Mouse (Mus musculus) lung, adult 2 months (tissue): ENCODE measurements around the gene 4930523C07Rik. TPM values are rescaled to one million over a fixed set of nuclear protein-coding genes. Genes with fewer than 3 reads are reported as not detected.

Experiments used
- DNase-seq: peaks from one replicate; pipeline ENCODE4 v3.0.0; 2022
- H3K4me1 ChIP-seq: fragments of 200-500 bp; 2 replicates; pipeline ENCODE4 v1.6.1; 2011; ENCODE audit warnings: low read length; ENCODE audit not compliant: control insufficient read depth, insufficient read depth
- H3K4me3 ChIP-seq: fragments of 200-500 bp; replicated peaks from 2 replicates; pipeline ENCODE3; 2011; ENCODE audit warnings: low read depth, mild to moderate bottlenecking, control low read depth, low read length; ENCODE audit errors: extremely low read depth
- CTCF ChIP-seq: fragments of 200-500 bp; IDR thresholded peaks from 2 replicates; pipeline ENCODE4 v1.5.1; 2011; ENCODE audit warnings: mild to moderate bottlenecking, low read length, control low read depth; ENCODE audit not compliant: insufficient read depth
- POLR2A ChIP-seq: fragments of 200-500 bp; IDR thresholded peaks from 2 replicates; pipeline ENCODE4 v1.6.1; 2011; ENCODE audit warnings: low read depth, mild to moderate bottlenecking, control low read depth, low read length, borderline replicate concordance; ENCODE audit errors: extremely low read depth
- WGBS: fragments of 180-500 bp; shearing (Covaris S2); methylation state at CpG from one replicate; pipeline ENCODE4 v1.1.7; 2018; 5-methylcytosine and 5-hydroxymethylcytosine counted together
- polyA plus RNA-seq: library from polyadenylated mRNA; depleted of rRNA; stranded (reverse); fragments of >200 nt; gene quantifications from 2 replicates; pipeline ENCODE4 v1.2.3, GENCODE M21; 2012

The 4930523C07Rik gene
- polyA plus RNA-seq, 1 experiment: 29.3 TPM

DNA sequence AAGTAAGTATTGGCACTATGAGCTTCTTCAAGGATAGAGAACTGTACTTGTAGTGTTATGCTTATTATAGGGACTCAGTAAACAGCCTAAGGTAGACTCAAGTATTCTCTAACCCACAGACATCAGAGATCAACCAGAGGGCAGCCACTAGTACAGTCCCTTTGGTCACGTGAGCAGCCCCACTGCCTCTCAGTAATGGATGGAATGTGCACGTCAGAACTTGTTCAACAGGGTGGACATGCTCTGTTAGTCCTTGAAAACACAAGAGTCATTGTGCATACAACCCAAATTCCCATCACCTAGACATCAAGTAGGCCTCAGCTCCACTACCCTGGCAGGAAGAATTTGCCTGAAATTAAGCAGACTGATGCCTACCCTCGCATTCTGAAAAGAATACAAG lies 13.5 kb downstream of the 4930523C07Rik start:
- TF ChIP-seq CTCF (no peak), POLR2A (no peak)
- peak; percentile 62 for DNase-seq
- Histone ChIP-seq H3K4me1 (peaks cover 32% of the 10 kb centered on the region), H3K4me3 (no peak overlapping the region)
- 62% methylated on average over 3 of the region's 3 CpGs for WGBS

DNA sequence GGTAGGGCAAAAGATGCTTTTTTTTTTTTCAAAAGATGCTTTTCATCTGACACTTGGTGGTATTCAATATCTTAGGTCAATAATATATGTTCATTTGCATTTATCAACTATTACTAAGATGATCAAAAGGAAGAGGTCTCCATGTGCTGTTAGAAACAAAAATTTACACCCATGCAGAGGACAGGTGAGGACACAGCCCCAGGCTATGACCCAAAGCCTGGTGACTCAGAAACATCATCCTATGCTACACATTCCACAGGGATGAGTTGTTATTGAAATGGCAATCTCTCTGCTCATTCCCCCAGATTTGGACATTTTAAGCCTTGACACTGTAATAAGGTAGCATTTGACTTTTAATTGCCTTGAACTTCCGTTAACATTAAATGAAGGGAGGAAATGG lies 15.7 kb downstream of the 4930523C07Rik start:
- H3K4me1 ChIP-seq: peaks cover 20% of the 10 kb centered on the region
- H3K4me3 ChIP-seq: no peak overlapping the region
- DNase-seq: no peak
- WGBS: 36% methylated on average over 1 of the region's 1 CpGs
- no peak for TF ChIP-seq POLR2A

DNA sequence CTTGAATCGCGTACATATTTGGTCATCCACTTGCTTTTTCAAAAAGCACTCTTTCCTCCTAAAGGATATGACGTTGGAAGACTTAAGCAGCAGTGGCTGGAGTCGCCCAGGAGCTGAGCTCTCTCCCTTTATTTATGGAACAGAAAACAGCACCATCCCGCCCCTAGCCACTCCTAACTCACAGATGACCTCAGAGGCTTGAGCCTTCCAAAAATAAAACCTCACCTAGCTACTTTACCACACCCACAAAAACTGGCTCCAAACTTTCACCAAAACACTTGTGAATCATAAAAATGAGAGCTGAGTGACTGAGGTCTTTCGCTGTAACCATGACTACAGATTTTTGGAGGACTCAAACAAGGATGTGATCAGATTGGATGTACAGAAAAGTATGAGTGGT lies 16.4 kb downstream of the 4930523C07Rik start:
- TF ChIP-seq CTCF (no peak), POLR2A (no peak)
- WGBS: 36% methylated on average over 6 of the region's 6 CpGs
- H3K4me1 ChIP-seq: peaks cover 20% of the 10 kb centered on the region
- no peak overlapping the region for H3K4me3 ChIP-seq
- DNase-seq: peak; percentile 49

DNA sequence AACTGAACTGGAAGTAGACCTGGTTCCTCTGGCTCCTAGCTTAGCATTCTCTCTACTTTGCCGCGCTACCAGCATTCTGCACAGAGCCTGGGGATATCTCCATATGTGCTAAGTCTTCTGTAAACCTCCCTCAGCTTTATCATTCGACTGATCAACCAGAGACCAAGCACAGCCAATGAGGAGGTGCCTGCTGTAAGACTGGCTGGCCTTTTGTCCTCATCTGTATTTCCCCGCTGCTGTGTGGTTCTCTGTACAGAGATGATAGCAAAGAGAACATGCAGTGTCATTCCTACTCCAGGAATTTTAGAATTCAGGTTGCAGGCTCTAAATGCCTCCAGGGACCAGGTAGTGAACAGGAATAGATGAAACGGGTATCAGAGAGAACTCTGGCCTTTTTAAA lies 17.1 kb downstream of the 4930523C07Rik start:
- WGBS: 72% methylated on average over 5 of the region's 5 CpGs
- TF ChIP-seq POLR2A: no peak
- no peak for TF ChIP-seq CTCF

DNA sequence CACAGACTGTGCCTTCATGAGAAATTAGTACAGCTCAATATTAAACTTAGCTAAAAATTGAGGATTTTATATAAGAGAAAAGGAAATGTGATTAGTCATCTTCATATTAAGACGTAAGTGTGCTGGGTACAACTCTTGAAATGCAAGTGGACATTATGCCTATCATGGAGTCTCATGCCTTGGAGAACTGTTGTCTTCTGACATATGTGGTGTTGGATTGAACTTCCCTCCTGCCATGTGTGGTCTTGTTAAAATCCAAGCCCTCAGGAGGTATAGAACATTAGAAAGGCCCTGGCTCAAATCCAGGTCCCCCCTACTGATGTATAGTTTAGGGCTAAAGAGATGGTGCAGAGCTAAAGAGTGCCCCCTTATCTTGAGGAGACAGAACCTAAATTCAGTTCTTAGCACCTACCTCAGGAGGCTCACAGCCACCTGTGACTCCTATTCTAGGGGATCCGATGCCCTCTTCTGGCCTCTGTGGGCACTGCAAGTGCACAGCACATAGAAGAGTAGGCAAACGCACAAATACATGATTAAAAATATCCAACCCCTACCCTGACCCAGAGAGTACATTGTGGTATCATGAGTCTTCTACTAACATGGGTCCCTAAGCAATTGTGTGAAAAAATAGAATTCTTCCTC lies 17.7 kb downstream of the 4930523C07Rik start:
- WGBS: 65% methylated on average over 3 of the region's 3 CpGs
- no peak overlapping the region for H3K4me3 ChIP-seq
- peak; percentile 79 for TF ChIP-seq CTCF
- no peak for TF ChIP-seq POLR2A
- peak; percentile 56 for DNase-seq
- peaks cover 20% of the 10 kb centered on the region for H3K4me1 ChIP-seq

More for the DNA sequence above, 17.1 kb downstream of the 4930523C07Rik start:
- Histone ChIP-seq H3K4me3 (no peak overlapping the region), H3K4me1 (peaks cover 20% of the 10 kb centered on the region)
- no peak for DNase-seq

DNA sequence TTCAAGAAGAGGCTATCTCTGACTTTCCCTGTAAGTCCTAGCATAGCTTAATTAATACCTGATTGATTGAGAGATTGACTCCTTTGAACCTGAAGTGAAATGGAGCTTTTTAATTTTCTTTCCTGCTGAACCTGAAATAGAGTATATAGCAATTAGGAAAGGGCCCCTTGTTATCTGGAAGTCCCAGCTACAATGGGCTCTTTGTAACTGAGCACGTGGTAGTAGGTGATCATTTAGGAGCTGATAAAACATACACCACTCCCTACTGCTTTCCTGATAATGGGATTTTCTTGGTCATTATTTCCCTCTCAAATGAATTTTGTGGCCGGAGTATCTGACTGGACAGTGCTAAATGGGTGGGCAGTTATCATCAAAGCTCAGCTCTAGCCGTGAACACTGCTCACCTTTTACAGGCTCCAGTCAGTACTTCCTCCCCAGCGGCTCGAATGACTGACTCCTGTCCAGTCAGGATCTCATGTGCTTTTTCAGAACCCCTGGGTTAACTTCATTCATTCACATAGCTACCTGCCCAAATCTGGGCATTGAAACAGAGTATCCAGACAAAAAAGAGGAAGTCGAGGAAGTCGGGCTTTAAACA lies 20.5 kb downstream of the 4930523C07Rik start:
- no peak overlapping the region for H3K4me3 ChIP-seq
- DNase-seq: no peak
- TF ChIP-seq POLR2A: no peak
- no peak for TF ChIP-seq CTCF
- H3K4me1 ChIP-seq: peaks cover 10% of the 10 kb centered on the region
- WGBS: 83% methylated on average over 7 of the region's 7 CpGs

DNA sequence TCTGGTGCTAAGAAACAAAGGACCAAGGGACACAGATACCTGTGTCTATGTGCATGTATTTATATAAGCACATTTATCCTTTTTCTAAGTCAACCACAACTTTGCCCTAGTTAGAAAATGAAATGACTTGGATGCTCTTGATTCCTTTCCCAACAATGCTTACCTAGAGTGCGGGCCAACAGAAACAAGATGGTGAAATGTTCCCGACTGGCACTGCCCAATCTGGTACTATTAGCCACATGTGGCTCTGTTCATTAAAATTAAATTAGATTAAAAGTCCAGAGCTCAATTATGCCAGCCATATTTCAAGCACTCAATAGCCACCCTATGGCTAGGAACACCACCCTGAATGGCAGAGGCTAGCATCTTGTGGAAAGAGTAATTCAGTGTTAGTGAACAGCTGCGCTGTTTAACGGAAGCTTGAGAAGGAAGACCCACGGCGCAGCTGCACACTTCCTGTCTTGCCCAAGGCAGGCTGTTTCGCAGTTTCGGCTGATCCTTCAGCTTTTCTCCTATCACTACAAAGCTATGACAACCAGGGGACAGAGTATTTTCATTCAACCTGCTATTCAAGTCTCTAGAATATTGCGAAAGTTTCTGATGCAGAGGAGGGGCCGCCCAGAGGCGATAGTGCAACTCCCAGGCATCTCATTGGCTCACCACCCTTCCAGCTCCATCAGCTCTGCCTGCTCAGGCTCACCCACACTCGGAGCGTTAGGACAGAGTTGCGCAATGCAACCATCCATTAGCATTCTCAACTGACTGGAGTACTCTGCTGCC lies 34.9 kb downstream of the 4930523C07Rik start:
- WGBS: 39% methylated on average over 14 of the region's 14 CpGs
- DNase-seq: peak; percentile 71
- peaks cover 3% of the 10 kb centered on the region for H3K4me1 ChIP-seq
- TF ChIP-seq CTCF (no peak), POLR2A (no peak; the same call in 1 of the 2 replicates)
- peak overlapping the region; percentile 16 for H3K4me3 ChIP-seq

DNA sequence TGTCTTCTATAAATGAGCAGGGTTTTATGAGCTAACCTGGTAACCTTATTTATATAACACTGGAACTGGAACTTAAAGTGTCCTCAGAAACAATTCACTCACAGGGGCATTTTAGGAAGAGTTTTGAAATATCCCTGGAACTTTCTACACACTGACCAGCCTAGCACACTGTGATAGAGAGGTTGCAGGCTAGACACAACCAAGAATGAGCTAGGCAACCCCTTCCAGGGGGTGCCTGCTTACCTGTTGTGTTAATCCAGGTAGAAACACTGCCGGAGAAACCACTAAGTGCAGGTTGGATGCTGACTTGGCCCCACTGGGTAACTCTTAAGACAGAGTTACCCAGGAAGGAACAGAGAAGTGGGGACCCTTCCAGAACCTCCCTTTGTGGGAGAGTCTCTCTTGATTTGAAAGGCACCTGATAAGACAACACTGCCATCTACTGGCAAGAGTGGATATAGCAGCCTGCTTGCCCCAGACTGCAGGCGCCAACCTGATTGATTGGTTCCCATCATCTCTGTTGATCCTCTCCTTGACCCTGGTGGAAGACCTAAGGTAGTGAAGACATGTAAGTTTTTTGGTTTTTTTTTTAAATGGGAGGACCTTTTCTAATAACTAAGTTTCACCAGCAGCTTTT lies 36.7 kb downstream of the 4930523C07Rik start:
- 25% methylated on average over 2 of the region's 2 CpGs for WGBS

DNA sequence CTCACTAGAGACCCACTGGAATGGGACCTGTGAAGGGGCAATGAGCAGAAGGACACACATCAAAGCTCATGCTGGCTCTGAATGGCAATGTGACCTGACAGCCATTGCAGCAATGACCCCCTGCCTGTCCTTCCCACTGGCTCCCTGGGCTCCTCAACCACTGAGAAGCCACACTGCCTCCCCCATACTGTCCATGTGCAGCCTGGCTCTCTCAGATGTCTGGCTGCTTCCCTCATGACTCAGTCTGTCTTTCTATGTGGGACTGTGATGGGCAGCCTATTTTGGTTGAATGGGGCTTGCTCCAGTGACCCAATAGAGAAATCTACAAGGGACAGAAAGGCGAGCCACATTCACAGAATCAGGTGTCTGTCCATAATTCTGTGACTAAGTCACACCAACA lies 38.5 kb downstream of the 4930523C07Rik start:
- H3K4me1 ChIP-seq: peaks cover 3% of the 10 kb centered on the region
- DNase-seq: no peak
- WGBS: 82% methylated on average over 1 of the region's 1 CpGs
- H3K4me3 ChIP-seq: no peak overlapping the region
- TF ChIP-seq CTCF (no peak), POLR2A (no peak)

More for the DNA sequence above, 36.7 kb downstream of the 4930523C07Rik start:
- peaks cover 3% of the 10 kb centered on the region for H3K4me1 ChIP-seq
- DNase-seq: peak; percentile 87
- no peak overlapping the region for H3K4me3 ChIP-seq
- TF ChIP-seq POLR2A (no peak), CTCF (peak; percentile 86)
